Mouse (Mus musculus): ENCODE data around the gene Psen2. TPM values are rescaled to one million over a fixed set of nuclear protein-coding genes. Genes with fewer than 3 reads are reported as not detected.

Psen2 gene
- polyA plus RNA-seq, 1 experiment from 2014 or later, result 12.3 TPM

DNA sequence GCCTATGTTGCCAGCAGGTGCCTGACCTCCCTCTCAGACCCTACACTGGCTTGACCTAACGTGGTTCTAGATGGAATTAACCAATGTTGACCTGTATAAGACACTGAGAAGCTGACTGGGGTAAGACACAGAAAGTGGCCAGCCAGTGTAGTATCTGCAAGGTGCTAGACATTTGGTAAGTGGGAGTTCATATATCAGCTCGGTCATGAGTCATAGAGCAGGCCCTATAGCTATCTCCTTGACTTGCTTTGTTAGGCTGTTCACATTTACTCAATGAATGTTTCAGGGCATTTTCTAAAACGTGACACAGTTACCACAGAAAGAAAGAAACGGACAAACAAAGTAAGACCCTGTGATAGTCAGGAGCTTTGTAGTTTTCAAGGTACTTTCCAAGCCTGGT is 27.1 kb upstream of the Psen2 start:
- no peaks in the 10 kb centered on the region for H3K36me3 ChIP-seq (ENCODE audit: control insufficient read depth, insufficient read depth)
- 85% methylated on average over 4 of the region's 4 CpGs for WGBS
- TF ChIP-seq CTCF (IDR thresholded peaks at IDR 0.05; ENCODE audit: low read depth), result no peak

GRCm38 (mm10) chr1:180289788-180290187 is 26.6 kb upstream of the Psen2 start:
- Histone ChIP-seq H3K4me3 (ENCODE audit: low read depth, low read length) (no peak overlapping the region), H3K36me3 (ENCODE audit: control insufficient read depth, insufficient read depth) (no peaks in the 10 kb centered on the region), H3K27me3 (replicated peaks; ENCODE audit: control insufficient read depth, insufficient read depth, low read length) (peaks cover 5% of the 10 kb centered on the region; the same call in 1 of the 2 replicates), H3K9me3 (ENCODE audit: control insufficient read depth) (no peaks in the 10 kb centered on the region), H3K27ac (ENCODE audit: low read depth, low read length) (no peak overlapping the region), H3K4me1 (replicated peaks; ENCODE audit: control insufficient read depth, insufficient read depth, low read length) (peaks cover 3% of the 10 kb centered on the region; the same call in 1 of the 2 replicates), H3K9ac (ENCODE audit: low read depth, low read length) (no peak overlapping the region), H3K4me2 (replicated peaks; ENCODE audit: low read depth) (0 out of 2 replicates have a peak overlapping the region, but pooled peaks have one; percentile 6)
- 51% methylated on average over 5 of the region's 5 CpGs for WGBS
- ATAC-seq, result no peak
- no peak for TF ChIP-seq CTCF (IDR thresholded peaks at IDR 0.05; ENCODE audit: low read depth)

More for the DNA sequence above, 27.1 kb upstream of the Psen2 start:
- Histone ChIP-seq H3K27ac (ENCODE audit: low read depth, low read length) (no peak overlapping the region), H3K4me3 (ENCODE audit: low read depth, low read length) (no peak overlapping the region), H3K4me2 (replicated peaks; ENCODE audit: low read depth) (no peak overlapping the region), H3K9ac (ENCODE audit: low read depth, low read length) (no peak overlapping the region), H3K9me3 (ENCODE audit: control insufficient read depth) (no peaks in the 10 kb centered on the region), H3K27me3 (replicated peaks; ENCODE audit: control insufficient read depth, insufficient read depth, low read length) (peaks cover 5% of the 10 kb centered on the region; the same call in 1 of the 2 replicates), H3K4me1 (replicated peaks; ENCODE audit: control insufficient read depth, insufficient read depth, low read length) (peaks cover 3% of the 10 kb centered on the region; the same call in 1 of the 2 replicates)
- no peak for ATAC-seq

DNA sequence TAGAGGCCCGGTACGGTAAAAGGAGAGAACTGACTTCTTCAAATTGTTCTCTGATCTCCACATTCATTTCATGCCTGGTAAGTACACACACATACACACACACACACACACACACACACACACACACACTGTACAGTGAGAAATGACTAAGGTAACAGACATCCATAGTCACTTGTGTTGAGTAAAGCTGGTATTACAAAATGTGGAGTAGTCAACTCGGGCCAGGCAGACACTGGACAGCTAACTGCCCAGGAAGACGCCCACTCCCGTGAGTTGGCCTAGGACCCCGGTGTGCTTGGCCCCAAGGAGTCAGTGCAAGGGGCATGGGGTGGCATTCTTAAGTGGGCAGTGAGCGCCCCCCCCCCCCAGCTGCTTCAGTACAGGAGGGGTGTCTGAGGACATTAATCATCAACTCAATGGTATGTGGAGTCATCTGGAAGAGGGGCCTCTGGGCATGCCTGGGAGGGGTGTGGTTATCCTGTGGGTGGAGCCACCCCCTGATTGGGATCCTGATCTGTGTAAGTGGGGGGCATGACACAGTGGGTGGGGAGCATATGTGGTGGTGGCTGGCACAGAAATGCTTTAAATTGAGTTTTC is 25.7 kb upstream of the Psen2 start:
- no peak overlapping the region for H3K27ac ChIP-seq (ENCODE audit: low read depth, low read length)
- no peak overlapping the region for H3K4me2 ChIP-seq (replicated peaks; ENCODE audit: low read depth)
- WGBS, result 80% methylated on average over 7 of the region's 7 CpGs
- H3K4me1 ChIP-seq (replicated peaks; ENCODE audit: control insufficient read depth, insufficient read depth, low read length), result peaks cover 3% of the 10 kb centered on the region; the same call in 1 of the 2 replicates
- H3K9me3 ChIP-seq (ENCODE audit: control insufficient read depth), result no peaks in the 10 kb centered on the region
- no peak for ATAC-seq
- peaks cover 5% of the 10 kb centered on the region; the same call in 1 of the 2 replicates for H3K27me3 ChIP-seq (replicated peaks; ENCODE audit: control insufficient read depth, insufficient read depth, low read length)
- H3K9ac ChIP-seq (ENCODE audit: low read depth, low read length), result no peak overlapping the region
- no peak for TF ChIP-seq CTCF (IDR thresholded peaks at IDR 0.05; ENCODE audit: low read depth)
- no peak overlapping the region for H3K4me3 ChIP-seq (ENCODE audit: low read depth, low read length)
- no peaks in the 10 kb centered on the region for H3K36me3 ChIP-seq (ENCODE audit: control insufficient read depth, insufficient read depth)

GRCm38 (mm10) chr1:180288227-180288626 is 25.0 kb upstream of the Psen2 start:
- no peak for ATAC-seq
- 78% methylated on average over 7 of the region's 7 CpGs for WGBS
- no peak for TF ChIP-seq CTCF (IDR thresholded peaks at IDR 0.05; ENCODE audit: low read depth)
- Histone ChIP-seq H3K27ac (ENCODE audit: low read depth, low read length) (no peak overlapping the region), H3K9me3 (ENCODE audit: control insufficient read depth) (no peaks in the 10 kb centered on the region), H3K4me2 (replicated peaks; ENCODE audit: low read depth) (no peak overlapping the region), H3K4me3 (ENCODE audit: low read depth, low read length) (no peak overlapping the region), H3K36me3 (ENCODE audit: control insufficient read depth, insufficient read depth) (no peaks in the 10 kb centered on the region), H3K27me3 (replicated peaks; ENCODE audit: control insufficient read depth, insufficient read depth, low read length) (peaks cover 5% of the 10 kb centered on the region; the same call in 1 of the 2 replicates), H3K9ac (ENCODE audit: low read depth, low read length) (no peak overlapping the region), H3K4me1 (replicated peaks; ENCODE audit: control insufficient read depth, insufficient read depth, low read length) (peaks cover 3% of the 10 kb centered on the region)

DNA sequence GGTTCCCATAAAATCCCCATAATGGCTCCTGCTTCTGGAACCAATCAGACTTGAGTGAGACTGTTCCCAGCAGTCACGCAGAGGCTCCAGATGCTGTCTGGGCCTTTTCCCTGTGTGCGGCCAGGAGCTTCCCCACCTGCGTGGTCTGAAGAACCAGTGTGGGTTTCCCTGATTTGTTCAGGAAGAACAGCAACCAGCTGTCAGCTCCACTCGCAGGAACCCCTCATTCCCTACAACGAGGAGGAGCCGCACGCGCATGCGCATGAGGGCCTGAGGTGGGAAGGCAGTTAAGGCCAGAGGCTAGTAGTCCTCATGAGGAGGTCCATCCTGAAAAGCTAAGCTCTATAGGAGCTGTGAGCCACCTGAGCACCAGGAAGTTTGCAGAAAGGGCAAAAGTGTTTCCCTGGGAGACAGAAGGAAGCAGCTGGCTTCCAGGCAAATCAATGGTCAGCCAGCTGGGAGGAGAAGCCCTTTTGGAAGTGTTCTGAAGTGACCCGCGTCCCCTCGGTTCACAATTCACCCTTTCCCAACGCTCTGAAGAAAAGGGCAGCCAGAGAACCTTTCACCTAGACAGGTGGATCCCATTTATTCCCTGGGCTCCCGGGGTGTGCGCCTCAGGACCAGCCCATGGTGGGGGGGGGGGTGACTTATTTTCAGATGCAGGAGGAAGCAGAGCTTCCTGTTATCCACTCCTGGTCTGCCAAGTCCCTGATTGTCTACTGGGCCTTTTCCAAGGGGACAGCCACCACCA is 23.0 kb upstream of the Psen2 start:
- H3K9me3 ChIP-seq (ENCODE audit: control insufficient read depth), result no peaks in the 10 kb centered on the region
- H3K9ac ChIP-seq (ENCODE audit: low read depth, low read length), result no peak overlapping the region
- H3K27ac ChIP-seq (ENCODE audit: low read depth, low read length), result no peak overlapping the region
- H3K27me3 ChIP-seq (replicated peaks; ENCODE audit: control insufficient read depth, insufficient read depth, low read length), result peaks cover 1% of the 10 kb centered on the region; the same call in 1 of the 2 replicates
- no peak overlapping the region for H3K4me2 ChIP-seq (replicated peaks; ENCODE audit: low read depth)
- no peak overlapping the region for H3K4me3 ChIP-seq (ENCODE audit: low read depth, low read length)
- ATAC-seq, result no peak
- no peak for TF ChIP-seq CTCF (IDR thresholded peaks at IDR 0.05; ENCODE audit: low read depth)
- H3K36me3 ChIP-seq (ENCODE audit: control insufficient read depth, insufficient read depth), result no peaks in the 10 kb centered on the region
- 65% methylated on average over 15 of the region's 15 CpGs for WGBS
- H3K4me1 ChIP-seq (replicated peaks; ENCODE audit: control insufficient read depth, insufficient read depth, low read length), result peaks cover 3% of the 10 kb centered on the region

All from intestine, postnatal 0 days (tissue).